Mouse (Mus musculus) stomach, embryonic 15.5 days (tissue): ENCODE data around the gene Gm45753. TPM values are rescaled to one million over a fixed set of nuclear protein-coding genes. Genes with fewer than 3 reads are reported as not detected.

ENCODE experiments used
- ATAC-seq: fragments of 200-750 bp; cut with Nextera tagmentation; 2 replicates; pipeline ENCODE4 v1.8.0; 2017; ENCODE audit warnings: low read depth, moderate number of reproducible peaks, moderate TSS enrichment; ENCODE audit not compliant: insufficient read depth, low FRiP score
- H3K27ac ChIP-seq: fragments of 300-500 bp; sonication (generic); 2 replicates; pipeline ENCODE4 v1.5.1; 2015; ENCODE audit warnings: mild to moderate bottlenecking, inconsistent platforms
- H3K27me3 ChIP-seq: fragments of 300-500 bp; sonication (generic); replicated peaks from 2 replicates; pipeline ENCODE4 v1.6.1; 2015; ENCODE audit warnings: inconsistent platforms
- H3K36me3 ChIP-seq: fragments of 300-500 bp; sonication (generic); 2 replicates; pipeline ENCODE4 v1.6.1; 2015; ENCODE audit warnings: inconsistent platforms
- H3K4me1 ChIP-seq: fragments of 300-500 bp; sonication (generic); 2 replicates; pipeline ENCODE4 v1.6.1; 2015; ENCODE audit warnings: inconsistent platforms
- H3K4me2 ChIP-seq: fragments of 300-500 bp; sonication (generic); 2 replicates; pipeline ENCODE4 v1.6.1; 2015; ENCODE audit warnings: mild to moderate bottlenecking, inconsistent platforms
- H3K4me3 ChIP-seq: fragments of 300-500 bp; sonication (generic); replicated peaks from 2 replicates; pipeline ENCODE4 v1.5.1; 2015; ENCODE audit warnings: inconsistent platforms
- H3K9ac ChIP-seq: fragments of 300-500 bp; sonication (generic); 2 replicates; pipeline ENCODE4 v1.6.1; 2015; ENCODE audit warnings: inconsistent platforms
- H3K9me3 ChIP-seq: fragments of 300-500 bp; sonication (generic); 2 replicates; pipeline ENCODE4 v1.6.1; 2016; ENCODE audit warnings: inconsistent platforms
- WGBS: fragments of 180-500 bp; shearing (Covaris S2); methylation state at CpG from one replicate; pipeline ENCODE4 v1.1.7; 2015; 5-methylcytosine and 5-hydroxymethylcytosine counted together
- polyA plus RNA-seq: library from polyadenylated mRNA; unstranded; fragments of >200 nt; fragmentation: Nextera tagmentation; extraction: Ambion mirVana; gene quantifications from 2 replicates; pipeline ENCODE4 v1.2.1, GENCODE M21; 2015

Gm45753 gene
- polyA plus RNA-seq, 1 experiment from 2014 or later: 1.2 TPM

GRCm38 (mm10) chr8:45268485-45268884 is 39.8 kb downstream of the Gm45753 start:
- no peaks in the 10 kb centered on the region for H3K27me3 ChIP-seq
- H3K27ac ChIP-seq: no peak overlapping the region
- no peak for ATAC-seq
- H3K4me2 ChIP-seq: no peak overlapping the region
- no peak overlapping the region for H3K9ac ChIP-seq
- no peaks in the 10 kb centered on the region for H3K4me1 ChIP-seq
- no peaks in the 10 kb centered on the region for H3K9me3 ChIP-seq
- no peaks in the 10 kb centered on the region for H3K36me3 ChIP-seq
- no peak overlapping the region for H3K4me3 ChIP-seq

GRCm38 (mm10) chr8:45267611-45268391 is 40.5 kb downstream of the Gm45753 start:
- H3K9me3 ChIP-seq: no peaks in the 10 kb centered on the region
- no peak overlapping the region for H3K27ac ChIP-seq
- ATAC-seq: no peak; the same call in 1 of the 2 replicates
- H3K36me3 ChIP-seq: no peaks in the 10 kb centered on the region
- H3K4me1 ChIP-seq: no peaks in the 10 kb centered on the region
- H3K4me2 ChIP-seq: no peak overlapping the region
- 46% methylated on average over 4 of the region's 4 CpGs for WGBS
- H3K27me3 ChIP-seq: no peaks in the 10 kb centered on the region
- no peak overlapping the region for H3K9ac ChIP-seq
- H3K4me3 ChIP-seq: no peak overlapping the region

DNA sequence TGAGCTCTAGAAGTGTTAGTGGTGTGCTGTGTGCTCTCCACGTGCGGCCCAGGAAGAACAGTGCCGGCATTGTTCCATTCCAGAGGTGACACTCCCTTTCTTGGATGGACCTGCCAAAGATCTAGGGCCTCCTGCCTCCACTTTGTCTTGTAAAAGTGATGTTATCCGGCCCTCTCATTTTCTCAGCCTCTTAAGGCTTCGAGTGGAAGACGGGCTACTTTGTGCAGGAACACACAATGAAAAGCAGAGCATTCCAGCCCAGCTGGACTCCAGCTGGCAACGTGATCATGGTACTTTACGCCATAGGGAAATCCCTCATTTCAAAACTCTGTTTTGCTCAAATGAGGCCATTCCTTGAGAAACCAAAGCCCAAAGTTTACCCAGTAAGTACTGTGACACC is 41.3 kb downstream of the Gm45753 start:
- Histone ChIP-seq H3K4me2 (no peak overlapping the region), H3K9me3 (no peaks in the 10 kb centered on the region), H3K4me3 (no peak overlapping the region), H3K4me1 (no peaks in the 10 kb centered on the region), H3K27ac (no peak overlapping the region), H3K36me3 (no peaks in the 10 kb centered on the region), H3K9ac (no peak overlapping the region), H3K27me3 (no peaks in the 10 kb centered on the region)
- ATAC-seq: no peak
- 45% methylated on average over 8 of the region's 8 CpGs for WGBS

DNA sequence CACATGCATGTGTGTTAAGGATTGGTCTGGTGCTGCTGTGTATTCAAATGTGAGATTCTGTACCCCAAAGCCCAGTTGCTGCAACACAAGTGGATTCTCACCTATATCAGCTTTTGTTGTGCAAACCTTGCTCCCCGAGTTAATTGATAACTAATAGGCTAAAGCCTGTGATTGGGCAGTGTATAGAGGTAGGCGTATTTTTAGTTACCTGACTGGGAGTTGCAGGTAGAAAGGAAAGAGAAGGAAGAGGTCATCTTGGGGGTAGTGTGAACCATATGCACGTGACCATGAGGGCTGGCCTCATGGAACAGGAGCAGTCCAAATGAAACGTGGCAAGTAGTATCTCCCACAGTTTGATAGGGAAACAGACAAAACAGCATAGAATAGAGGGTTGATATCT is 43.3 kb downstream of the Gm45753 start:
- Histone ChIP-seq H3K27ac (no peak overlapping the region), H3K4me1 (no peaks in the 10 kb centered on the region), H3K9ac (no peak overlapping the region), H3K4me2 (no peak overlapping the region), H3K27me3 (no peaks in the 10 kb centered on the region), H3K9me3 (no peaks in the 10 kb centered on the region), H3K4me3 (no peak overlapping the region), H3K36me3 (no peaks in the 10 kb centered on the region)
- WGBS: 75% methylated on average over 4 of the region's 4 CpGs
- no peak for ATAC-seq

GRCm38 (mm10) chr8:45262851-45263250 is 45.4 kb downstream of the Gm45753 start:
- H3K4me3 ChIP-seq: no peak overlapping the region
- no peak for ATAC-seq
- no peaks in the 10 kb centered on the region for H3K4me1 ChIP-seq
- H3K9me3 ChIP-seq: no peaks in the 10 kb centered on the region
- no peak overlapping the region for H3K4me2 ChIP-seq
- no peak overlapping the region for H3K27ac ChIP-seq
- WGBS: 84% methylated on average over 3 of the region's 3 CpGs
- H3K36me3 ChIP-seq: no peaks in the 10 kb centered on the region
- H3K9ac ChIP-seq: no peak overlapping the region
- no peaks in the 10 kb centered on the region for H3K27me3 ChIP-seq

GRCm38 (mm10) chr8:45261920-45262319 is 46.3 kb downstream of the Gm45753 start, which contains the start of gene F11:
Gene F11 (minus strand): TSS chr8:45262031.
- Histone ChIP-seq H3K4me2 (no peak within 1 kb of the TSS), H3K9me3 (no peaks in the 10 kb centered on the region), H3K4me1 (no peaks in the 10 kb centered on the region), H3K9ac (no peak within 1 kb of the TSS), H3K4me3 (no peak within 1 kb of the TSS), H3K27me3 (no peaks in the 10 kb centered on the region), H3K36me3 (no peaks in the 10 kb centered on the region), H3K27ac (no peak within 1 kb of the TSS)
- WGBS: 66% methylated on average over 10 of the region's 10 CpGs
- ATAC-seq: no peak

DNA sequence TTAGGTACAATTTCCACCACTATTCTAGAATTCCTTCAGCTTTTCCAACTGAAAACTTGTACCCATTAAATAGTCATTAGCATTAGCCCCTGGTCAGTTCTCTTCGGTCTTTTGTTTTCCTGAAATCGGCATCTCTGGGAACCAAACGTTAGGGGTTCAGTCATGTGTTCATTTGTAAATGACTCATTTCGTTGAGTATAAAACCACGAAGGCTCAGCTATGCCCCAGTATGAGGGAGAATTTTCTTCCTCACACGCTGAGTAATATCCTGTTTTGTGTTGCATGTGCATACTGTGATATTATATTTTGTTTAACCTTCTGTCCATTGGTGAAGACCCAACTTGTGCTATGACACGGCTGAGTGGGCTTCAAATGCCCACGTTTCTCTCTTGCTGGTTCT is 49.8 kb downstream of the Gm45753 start:
- H3K27ac ChIP-seq: no peak overlapping the region
- 76% methylated on average over 8 of the region's 8 CpGs for WGBS
- no peak overlapping the region for H3K4me3 ChIP-seq
- no peaks in the 10 kb centered on the region for H3K27me3 ChIP-seq
- no peak for ATAC-seq
- no peaks in the 10 kb centered on the region for H3K9me3 ChIP-seq
- H3K4me1 ChIP-seq: no peaks in the 10 kb centered on the region
- H3K9ac ChIP-seq: no peak overlapping the region
- H3K36me3 ChIP-seq: no peaks in the 10 kb centered on the region
- H3K4me2 ChIP-seq: no peak overlapping the region

DNA sequence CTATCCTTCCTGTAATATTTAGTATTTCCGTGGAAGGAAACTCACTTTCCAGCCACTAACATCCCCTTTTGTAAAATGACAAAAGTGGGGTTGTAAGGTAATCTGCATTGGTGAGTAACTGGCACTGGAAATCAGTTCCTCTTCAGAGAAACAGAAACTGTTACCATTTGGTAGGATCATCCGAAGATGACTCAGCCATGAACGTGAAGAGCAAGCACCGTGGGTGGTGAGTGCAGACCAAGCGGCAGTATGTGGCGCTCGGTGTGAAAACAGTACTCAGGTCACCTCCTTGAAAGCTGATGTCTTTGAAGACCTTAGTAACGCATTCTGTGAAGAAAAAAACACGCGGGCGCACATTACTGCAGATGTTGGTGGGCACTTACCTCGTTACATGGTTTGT is 53.2 kb downstream of the Gm45753 start:
- Histone ChIP-seq H3K4me3 (no peak overlapping the region), H3K27ac (no peak overlapping the region), H3K27me3 (no peaks in the 10 kb centered on the region), H3K9me3 (no peaks in the 10 kb centered on the region), H3K36me3 (no peaks in the 10 kb centered on the region), H3K4me1 (no peaks in the 10 kb centered on the region), H3K9ac (no peak overlapping the region), H3K4me2 (no peak overlapping the region)
- WGBS: 84% methylated on average over 12 of the region's 12 CpGs
- ATAC-seq: no peak

DNA sequence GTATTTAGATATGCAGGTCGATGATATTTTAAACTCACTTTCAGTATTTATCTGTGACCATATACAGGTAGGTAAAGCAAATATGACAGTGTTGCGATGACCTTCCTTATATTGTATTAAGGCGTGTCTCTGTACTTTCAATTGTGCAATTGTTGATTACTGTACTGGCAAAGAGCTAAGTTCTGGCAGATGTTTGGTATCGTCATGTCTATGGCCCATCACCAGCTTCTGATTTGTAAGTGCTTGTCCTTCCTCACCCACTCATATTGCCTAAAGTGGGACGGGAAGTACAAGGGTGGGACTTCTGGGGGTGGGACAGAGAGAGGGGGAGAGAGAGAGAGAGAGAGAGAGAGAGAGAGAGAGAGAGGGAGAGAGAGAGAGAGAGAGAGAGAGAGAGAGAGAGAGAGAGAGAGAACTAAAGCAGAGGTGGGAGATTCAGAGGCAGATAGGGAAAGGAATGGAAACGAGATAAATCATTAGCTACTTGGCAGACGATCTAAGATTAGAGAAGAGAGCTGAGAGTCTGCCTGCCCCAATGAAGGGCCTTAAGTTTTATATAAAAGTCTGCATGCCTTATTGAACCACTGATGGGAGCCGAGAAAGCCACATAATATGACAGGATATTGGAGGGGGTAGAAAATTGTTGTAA is 53.9 kb downstream of the Gm45753 start:
- ATAC-seq: no peak
- no peaks in the 10 kb centered on the region for H3K27me3 ChIP-seq
- 72% methylated on average over 8 of the region's 8 CpGs for WGBS
- no peak overlapping the region for H3K9ac ChIP-seq
- no peak overlapping the region for H3K27ac ChIP-seq
- no peaks in the 10 kb centered on the region for H3K4me1 ChIP-seq
- H3K9me3 ChIP-seq: no peaks in the 10 kb centered on the region
- H3K36me3 ChIP-seq: no peaks in the 10 kb centered on the region
- no peak overlapping the region for H3K4me3 ChIP-seq
- H3K4me2 ChIP-seq: no peak overlapping the region

- H3K4me1 ChIP-seq: no peaks in the 10 kb centered on the region
- H3K4me3 ChIP-seq: no peak overlapping the region
- H3K9me3 ChIP-seq: no peaks in the 10 kb centered on the region
- no peak overlapping the region for H3K4me2 ChIP-seq
- H3K27ac ChIP-seq: no peak overlapping the region
- H3K27me3 ChIP-seq: no peaks in the 10 kb centered on the region
- no peaks in the 10 kb centered on the region for H3K36me3 ChIP-seq
- ATAC-seq: no peak
- H3K9ac ChIP-seq: no peak overlapping the region
- WGBS: 90% methylated on average over 1 of the region's 1 CpGs
These were observed 54.7 kb downstream of the Gm45753 start for GRCm38 (mm10) chr8:45253586-45253985.

DNA sequence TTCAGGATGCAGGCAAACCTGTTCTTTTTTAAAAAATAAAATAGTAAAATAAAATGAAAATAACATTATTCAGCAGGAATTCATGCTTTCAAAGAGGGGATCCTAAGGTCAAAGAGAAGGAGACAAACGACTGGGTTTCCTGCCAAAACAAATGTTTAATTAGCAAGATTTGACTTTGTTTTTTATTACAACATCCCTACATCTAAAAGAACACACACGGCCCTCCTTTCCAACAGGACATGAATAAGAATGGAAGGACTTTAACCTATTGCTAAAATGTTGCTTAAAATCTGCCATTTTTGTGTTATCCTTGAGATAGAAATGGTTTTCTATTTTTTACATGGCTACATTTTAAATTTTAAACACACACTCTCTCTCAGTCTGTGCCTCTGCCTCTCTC is 55.2 kb downstream of the Gm45753 start:
- H3K4me2 ChIP-seq: no peak overlapping the region
- H3K9me3 ChIP-seq: no peaks in the 10 kb centered on the region
- no peak overlapping the region for H3K4me3 ChIP-seq
- no peak overlapping the region for H3K27ac ChIP-seq
- H3K9ac ChIP-seq: no peak overlapping the region
- no peak for ATAC-seq
- no peaks in the 10 kb centered on the region for H3K36me3 ChIP-seq
- H3K4me1 ChIP-seq: no peaks in the 10 kb centered on the region
- 40% methylated on average over 2 of the region's 2 CpGs for WGBS
- no peaks in the 10 kb centered on the region for H3K27me3 ChIP-seq

GRCm38 (mm10) chr8:45246307-45246706 is 62.0 kb downstream of the Gm45753 start:
- Histone ChIP-seq H3K4me3 (no peak overlapping the region), H3K27ac (no peak overlapping the region), H3K27me3 (no peaks in the 10 kb centered on the region), H3K4me1 (no peaks in the 10 kb centered on the region), H3K9me3 (no peaks in the 10 kb centered on the region), H3K9ac (no peak overlapping the region), H3K4me2 (no peak overlapping the region), H3K36me3 (no peaks in the 10 kb centered on the region)
- ATAC-seq: no peak
- WGBS: 67% methylated on average over 7 of the region's 7 CpGs
